ENCODE assay signal across 9 mouse cellular contexts in the genomic region with DNA sequence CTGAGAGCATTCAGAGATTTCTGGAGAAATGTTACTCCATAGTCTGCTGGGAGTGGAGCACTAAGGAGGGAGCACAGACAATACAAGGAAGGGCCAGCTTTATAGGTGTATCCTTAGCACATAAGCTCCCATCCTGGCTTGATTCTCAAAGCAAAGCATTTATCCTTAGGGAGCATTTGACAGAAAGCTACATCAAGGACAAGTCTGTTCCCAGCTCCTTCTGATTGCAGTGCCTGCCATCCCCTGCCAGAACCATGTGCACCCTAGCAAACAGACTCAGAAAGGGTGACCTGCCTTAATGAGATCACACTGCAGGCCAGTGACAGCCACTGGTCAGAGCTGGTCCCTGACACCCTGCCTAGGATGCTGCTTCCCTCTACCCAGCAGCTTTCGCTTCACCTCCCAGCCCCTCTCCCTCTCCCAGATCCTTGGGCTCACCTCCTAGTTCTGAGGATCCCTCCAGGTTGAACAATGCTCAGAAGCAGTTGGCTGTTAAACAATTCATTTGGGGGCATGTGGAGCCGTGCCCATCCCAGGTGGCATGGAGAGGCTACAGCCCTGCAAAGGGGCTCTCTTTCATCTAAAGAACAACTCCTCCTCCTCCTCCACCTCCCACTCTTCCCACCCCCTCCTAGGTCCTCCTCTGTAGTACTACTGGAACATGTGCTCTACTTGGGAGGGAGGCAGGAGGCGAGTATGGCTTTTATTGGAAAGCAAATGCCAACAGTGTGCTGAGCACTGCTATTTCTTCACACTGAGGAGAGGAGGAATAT. TPM values are rescaled to one million over a fixed set of nuclear protein-coding genes. Genes with fewer than 3 reads are reported as not detected.
DNase-seq lines count a peak whose midpoint lies in the region; TF ChIP-seq lines count a peak whose summit lies in the region.
"Had no signal": no experiment of that assay in that cellular context is flagged by ENCODE, and none has a peak within 500 bp of the region (broad histone marks: within the 10 kb centered on the region; RNA-seq: fewer than 3 reads in every experiment).

No protein-coding gene starts in this region.

- H3K9me3 ChIP-seq in limb, embryonic 10.5 days (replicated peaks) = no peaks in the 10 kb centered on the region
- H3K9me3 ChIP-seq: heart, embryonic 15.5 days had no signal

- H3K27me3 ChIP-seq in limb, embryonic 10.5 days (ENCODE audit: low read depth, poor library complexity, severe bottlenecking) = no peaks in the 10 kb centered on the region
- H3K27me3 ChIP-seq: heart, embryonic 15.5 days had no signal

- no peak for TF ChIP-seq CTCF in olfactory bulb, adult 2 months (IDR thresholded peaks at IDR 0.05; ENCODE audit: insufficient read depth, low read depth, low read length)

- peaks cover 7% of the 10 kb centered on the region for H3K4me1 ChIP-seq in limb, embryonic 10.5 days
- H3K4me1 ChIP-seq in olfactory bulb, adult 2 months (ENCODE audit: control insufficient read depth, insufficient read depth, low read length) = peaks cover 8% of the 10 kb centered on the region
- H3K4me1 ChIP-seq: heart, embryonic 15.5 days had no signal

- WGBS in limb, embryonic 10.5 days = 24% methylated on average over 3 of the region's 3 CpGs
- 7% methylated on average over 3 of the region's 3 CpGs for WGBS in olfactory bulb, adult 2 months

- peak; percentile 18 for DNase-seq in embryo, embryonic 10.5 days (ENCODE audit: low spot score)
- DNase-seq in embryo, embryonic 10 days (ENCODE audit: low spot score) = no peak
- DNase-seq in right cerebral cortex, postnatal 10 days (ENCODE audit: low spot score in 2 of 2) = peak; percentile 51 to 67
- DNase-seq in right cerebral cortex, adult 18-20 months = no peak
- no peak for DNase-seq in limb, embryonic 10.5 days (ENCODE audit: low spot score)
- no peak for DNase-seq in kidney, postnatal 25 days
- no peak for DNase-seq in cerebellum, adult 11 months

- no peak for TF ChIP-seq POLR2A in olfactory bulb, adult 2 months (IDR thresholded peaks at IDR 0.05; ENCODE audit: insufficient read depth, low read depth, low read length)

- H3K36me3 ChIP-seq in limb, embryonic 10.5 days = no peaks in the 10 kb centered on the region
- H3K36me3 ChIP-seq: heart, embryonic 15.5 days had no signal

- peak overlapping the region; percentile 30 for H3K4me3 ChIP-seq in limb, embryonic 10.5 days
- peak overlapping the region; percentile 48 for H3K4me3 ChIP-seq in olfactory bulb, adult 2 months (ENCODE audit: insufficient read depth, low read depth, low read length)
- H3K4me3 ChIP-seq: heart, embryonic 15.5 days had no signal

- H3K27ac ChIP-seq in limb, embryonic 10.5 days = peak overlapping the region; percentile 75
- peak overlapping the region; percentile 84 for H3K27ac ChIP-seq in olfactory bulb, adult 2 months (ENCODE audit: insufficient read depth, low read depth, low read length)
- H3K27ac ChIP-seq: heart, embryonic 15.5 days had no signal

RNA-seq across cellular contexts. Expression of gene Syn3, which starts 7.2 kb away (rescaled TPM):
- 2.1 and 3.6 TPM in 2 replicates for polyA plus RNA-seq in limb, embryonic 10.5 days (2016; fragmentation: Nextera tagmentation; extraction: Ambion mirVana)
- polyA plus RNA-seq in olfactory bulb, adult 2 months (2012; ENCODE audit: insufficient read depth, insufficient read length, low replicate concordance, missing spikeins) = not detected in 2 replicates

Comparison
In these comparisons a context has a peak if more than half of its experiments do, and no peak if none do; other contexts are left out.
1. DNase-seq: peak in embryo, embryonic 10.5 days (single experiment) and right cerebral cortex, postnatal 10 days (2 of 2); none in embryo, embryonic 10 days (single experiment), right cerebral cortex, adult 18-20 months (single experiment), limb, embryonic 10.5 days (single experiment), kidney, postnatal 25 days (0 of 2) and cerebellum, adult 11 months (single experiment).